ENCODE assay signal across 12 mouse cellular contexts in genomic region chr8:108764403-108765194, GRCm38 (mm10).
DNase-seq lines count a peak whose midpoint lies in the region; ATAC-seq and TF ChIP-seq lines count a peak whose summit lies in the region.
"Had no signal": no experiment of that assay in that cellular context is flagged by ENCODE, and none has a peak within 500 bp of the region (broad histone marks: within the 10 kb centered on the region; RNA-seq: fewer than 3 reads in every experiment).

No protein-coding gene starts in this region.

- no peak overlapping the region for H3K9ac ChIP-seq in kidney, embryonic 15.5 days
- H3K9ac ChIP-seq in ES-Bruce4 (ENCODE audit: low read depth, poor library complexity, severe bottlenecking) = peak overlapping the region; percentile 2; the same call in 1 of the 2 replicates
- H3K9ac ChIP-seq in embryonic facial prominence, embryonic 13.5 days = no peak overlapping the region
- no peak overlapping the region for H3K9ac ChIP-seq in liver, embryonic 16.5 days (ENCODE audit: low read depth, low read length)
- no peak overlapping the region for H3K9ac ChIP-seq in neural tube, embryonic 15.5 days (replicated peaks)
- H3K9ac ChIP-seq: neural tube, embryonic 13.5 days had no signal

- WGBS in kidney, embryonic 15.5 days = 39% methylated on average over 19 of the region's 19 CpGs
- 36% methylated on average over 19 of the region's 19 CpGs for WGBS in embryonic facial prominence, embryonic 13.5 days
- 46% methylated on average over 19 of the region's 19 CpGs for WGBS in liver, embryonic 16.5 days (ENCODE audit: insufficient replicate concordance)
- 78% methylated on average over 19 of the region's 19 CpGs for WGBS in neural tube, embryonic 15.5 days

- no peak for TF ChIP-seq CTCF in ES-Bruce4 (IDR thresholded peaks at IDR 0.05; ENCODE audit: low read depth, low read length)

- no peaks in the 10 kb centered on the region for H3K9me3 ChIP-seq in kidney, embryonic 15.5 days (replicated peaks)
- H3K9me3 ChIP-seq in ES-Bruce4 (replicated peaks; ENCODE audit: control insufficient read depth, insufficient read depth, low read length, poor library complexity, severe bottlenecking) = no peaks in the 10 kb centered on the region
- H3K9me3 ChIP-seq in embryonic facial prominence, embryonic 13.5 days = no peaks in the 10 kb centered on the region
- H3K9me3 ChIP-seq in liver, embryonic 16.5 days (replicated peaks; ENCODE audit: control insufficient read depth, low read length) = no peaks in the 10 kb centered on the region
- no peaks in the 10 kb centered on the region for H3K9me3 ChIP-seq in neural tube, embryonic 15.5 days (replicated peaks)
- H3K9me3 ChIP-seq: neural tube, embryonic 13.5 days had no signal

- no peak for DNase-seq in kidney, adult 18-20 months
- no peak for DNase-seq in c-Kit-positive CD71-positive TER-119-positive erythroid progenitor cells, embryonic 14.5 days (ENCODE audit: low spot score)
- DNase-seq: gastrocnemius, postnatal 10 days; kidney, postnatal 36 days; left cerebral cortex, postnatal 4 days had no signal

- H3K4me1 ChIP-seq in kidney, embryonic 15.5 days = peaks cover 71% of the 10 kb centered on the region
- H3K4me1 ChIP-seq in ES-Bruce4 (ENCODE audit: control insufficient read depth, insufficient read depth, low read length) = no peaks in the 10 kb centered on the region
- H3K4me1 ChIP-seq in embryonic facial prominence, embryonic 13.5 days = peaks cover 75% of the 10 kb centered on the region
- peaks cover 21% of the 10 kb centered on the region for H3K4me1 ChIP-seq in liver, embryonic 16.5 days (ENCODE audit: control insufficient read depth, low read depth, low read length)
- peaks cover 40% of the 10 kb centered on the region for H3K4me1 ChIP-seq in neural tube, embryonic 15.5 days

- no peak for TF ChIP-seq EP300 in ES-Bruce4 (IDR thresholded peaks at IDR 0.05; ENCODE audit: insufficient read depth, low read depth, low read length)

- peak; percentile 31; the same call in 1 of the 2 replicates for ATAC-seq in kidney, embryonic 15.5 days (replicated peaks; ENCODE audit: low FRiP score)
- ATAC-seq in embryonic facial prominence, embryonic 13.5 days (ENCODE audit: insufficient number of reproducible peaks, insufficient read depth, low FRiP score, low TSS enrichment, low read depth) = 0 out of 2 replicates have a peak, but pooled peaks have one; percentile 35
- peak; percentile 40 for ATAC-seq in liver, embryonic 16.5 days (ENCODE audit: low read depth)
- ATAC-seq in neural tube, embryonic 15.5 days (ENCODE audit: low FRiP score) = no peak
- ATAC-seq in inflammation-experienced regulatory T-cells, adult 6 months = no peak

- no peak overlapping the region for H3K4me3 ChIP-seq in kidney, embryonic 15.5 days (replicated peaks)
- no peak overlapping the region for H3K4me3 ChIP-seq in ES-Bruce4 (ENCODE audit: low read depth, low read length)
- no peak overlapping the region for H3K4me3 ChIP-seq in embryonic facial prominence, embryonic 13.5 days
- H3K4me3 ChIP-seq in liver, embryonic 16.5 days (ENCODE audit: low read depth, low read length) = no peak overlapping the region
- no peak overlapping the region for H3K4me3 ChIP-seq in neural tube, embryonic 15.5 days (replicated peaks)
- H3K4me3 ChIP-seq: neural tube, embryonic 13.5 days had no signal

- H3K36me3 ChIP-seq in kidney, embryonic 15.5 days = no peaks in the 10 kb centered on the region
- H3K36me3 ChIP-seq in ES-Bruce4 (ENCODE audit: control insufficient read depth, insufficient read depth, low read length, poor library complexity, severe bottlenecking) = no peaks in the 10 kb centered on the region
- H3K36me3 ChIP-seq in embryonic facial prominence, embryonic 13.5 days = no peaks in the 10 kb centered on the region
- no peaks in the 10 kb centered on the region for H3K36me3 ChIP-seq in liver, embryonic 16.5 days (ENCODE audit: control insufficient read depth, insufficient read depth)
- no peaks in the 10 kb centered on the region for H3K36me3 ChIP-seq in neural tube, embryonic 15.5 days
- H3K36me3 ChIP-seq: neural tube, embryonic 13.5 days had no signal

- peak overlapping the region; percentile 64 for H3K27ac ChIP-seq in kidney, embryonic 15.5 days
- no peak overlapping the region for H3K27ac ChIP-seq in ES-Bruce4 (ENCODE audit: insufficient read depth, low read length)
- H3K27ac ChIP-seq in embryonic facial prominence, embryonic 13.5 days = peak overlapping the region; percentile 51
- peak overlapping the region; percentile 63 for H3K27ac ChIP-seq in liver, embryonic 16.5 days (ENCODE audit: low read length)
- no peak overlapping the region for H3K27ac ChIP-seq in neural tube, embryonic 15.5 days (replicated peaks)
- H3K27ac ChIP-seq: neural tube, embryonic 13.5 days had no signal

- no peaks in the 10 kb centered on the region for H3K27me3 ChIP-seq in kidney, embryonic 15.5 days
- no peaks in the 10 kb centered on the region for H3K27me3 ChIP-seq in ES-Bruce4 (ENCODE audit: control insufficient read depth, insufficient read depth, low read length, poor library complexity, severe bottlenecking)
- no peaks in the 10 kb centered on the region for H3K27me3 ChIP-seq in embryonic facial prominence, embryonic 13.5 days
- no peaks in the 10 kb centered on the region for H3K27me3 ChIP-seq in liver, embryonic 16.5 days (ENCODE audit: control insufficient read depth, insufficient read depth, low read depth, low read length)
- H3K27me3 ChIP-seq in neural tube, embryonic 15.5 days (replicated peaks) = no peaks in the 10 kb centered on the region
- H3K27me3 ChIP-seq: neural tube, embryonic 13.5 days had no signal

- H3K4me2 ChIP-seq in kidney, embryonic 15.5 days = 0 out of 2 replicates have a peak overlapping the region, but pooled peaks have one; percentile 5
- peak overlapping the region; percentile 20; the same call in 1 of the 2 replicates for H3K4me2 ChIP-seq in embryonic facial prominence, embryonic 13.5 days
- no peak overlapping the region for H3K4me2 ChIP-seq in liver, embryonic 16.5 days (ENCODE audit: low read depth, low read length)
- no peak overlapping the region for H3K4me2 ChIP-seq in neural tube, embryonic 15.5 days
- H3K4me2 ChIP-seq: neural tube, embryonic 13.5 days had no signal

- TF ChIP-seq POLR2A in ES-Bruce4 (IDR thresholded peaks at IDR 0.05; ENCODE audit: insufficient read depth, low read length) = no peak

Comparison
In these comparisons a context has a peak if more than half of its experiments do, and no peak if none do; other contexts are left out.
1. ATAC-seq: peak in kidney, embryonic 15.5 days (single experiment), embryonic facial prominence, embryonic 13.5 days (single experiment) and liver, embryonic 16.5 days (single experiment); none in neural tube, embryonic 15.5 days (single experiment) and inflammation-experienced regulatory T-cells, adult 6 months (single experiment).
2. H3K27ac ChIP-seq: peak in kidney, embryonic 15.5 days (single experiment), embryonic facial prominence, embryonic 13.5 days (single experiment) and liver, embryonic 16.5 days (single experiment); none in ES-Bruce4 (single experiment) and neural tube, embryonic 15.5 days (single experiment).
3. H3K4me2 ChIP-seq: peak in kidney, embryonic 15.5 days (single experiment) and embryonic facial prominence, embryonic 13.5 days (single experiment); none in liver, embryonic 16.5 days (single experiment) and neural tube, embryonic 15.5 days (single experiment).